Mouse (Mus musculus) layer of hippocampus, adult 11-12 months (tissue): ENCODE results near the gene Adar.
"Not testable (repeated sequence)": the region's sequence is repeated elsewhere in the genome, so short reads cannot be mapped to it uniquely, and the experiment has no call there.

Experiments
- DNase-seq: peaks from one replicate; pipeline ENCODE4 v3.0.0; 2022; ENCODE audit warnings: low spot score

Adar gene

GRCm38 (mm10) chr3:89794616-89795015 is 79.8 kb downstream of the Adar start:
- DNase-seq = no peak

- no peak for DNase-seq
Observed at GRCm38 (mm10) chr3:89795746-89796145, 80.9 kb downstream of the Adar start.

GRCm38 (mm10) chr3:89796358-89796757 is 81.5 kb downstream of the Adar start:
- no peak for DNase-seq

- no peak for DNase-seq
Observed at GRCm38 (mm10) chr3:89798518-89798917, 83.7 kb downstream of the Adar start.

- no peak for DNase-seq
Observed at GRCm38 (mm10) chr3:89799476-89799875, 84.7 kb downstream of the Adar start.

- DNase-seq = not testable (repeated sequence)
Observed at GRCm38 (mm10) chr3:89800078-89800477, 85.3 kb downstream of the Adar start.

GRCm38 (mm10) chr3:89800774-89801506 is 86.1 kb downstream of the Adar start:
- no peak for DNase-seq

- DNase-seq = no peak
Observed at GRCm38 (mm10) chr3:89801507-89801847, 86.7 kb downstream of the Adar start.

GRCm38 (mm10) chr3:89802876-89803275 is 88.1 kb downstream of the Adar start:
- no peak for DNase-seq
